Mouse (Mus musculus): ENCODE results near the gene Klk5. TPM values are rescaled to one million over a fixed set of nuclear protein-coding genes. Genes with fewer than 3 reads are reported as not detected.

The Klk5 gene
- polyA plus RNA-seq, 2 experiments = 0.40 to 2.7 TPM

DNA sequence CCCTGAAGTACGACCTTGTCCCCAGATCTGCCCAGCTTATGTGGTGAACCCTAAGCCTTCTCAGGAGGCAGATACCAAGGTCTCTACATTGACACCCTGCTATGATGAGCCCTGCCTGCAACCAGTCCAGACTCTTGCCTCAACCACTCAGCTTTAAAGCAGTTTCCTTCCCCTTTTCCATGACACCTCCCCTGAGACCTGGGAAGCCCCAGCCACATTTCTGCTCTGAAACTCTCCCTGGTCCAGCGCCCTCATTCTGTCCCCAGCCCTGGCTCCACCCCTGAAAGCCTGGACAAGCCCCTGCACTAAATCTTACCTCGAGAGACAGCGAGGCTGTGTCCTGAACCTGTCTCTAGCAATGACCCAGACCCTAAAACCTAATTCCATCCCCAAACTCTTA lies 41.0 kb downstream of the Klk5 start:
- no peaks in the 10 kb centered on the region for H3K9me3 ChIP-seq (ENCODE audit: control insufficient read depth, low read length)
- no peak for DNase-seq (ENCODE audit: low spot score)
- 20% methylated on average over 4 of the region's 4 CpGs for WGBS
- TF ChIP-seq POLR2A (IDR thresholded peaks at IDR 0.05; ENCODE audit: borderline replicate concordance, extremely low read depth, insufficient read depth, insufficient read length) = no peak
- H3K36me3 ChIP-seq (ENCODE audit: control insufficient read depth, insufficient read depth, low read length) = no peaks in the 10 kb centered on the region
- H3K4me3 ChIP-seq (replicated peaks; ENCODE audit: low read length) = no peak overlapping the region
- H3K4me1 ChIP-seq (ENCODE audit: control insufficient read depth, insufficient read depth, low read length) = 0 out of 2 replicates have a peak, but pooled peaks cover 4% of the 10 kb centered on the region
- ATAC-seq (ENCODE audit: low FRiP score, low read depth) = no peak
- no peak overlapping the region for H3K9ac ChIP-seq (ENCODE audit: low read depth, low read length, severe bottlenecking)
- no peak overlapping the region for H3K4me2 ChIP-seq (replicated peaks; ENCODE audit: low read depth, low read length, severe bottlenecking)
- no peak overlapping the region for H3K27ac ChIP-seq (replicated peaks; ENCODE audit: low read depth, low read length)
- H3K27me3 ChIP-seq (ENCODE audit: control insufficient read depth, insufficient read depth, low read length) = no peaks in the 10 kb centered on the region

DNA sequence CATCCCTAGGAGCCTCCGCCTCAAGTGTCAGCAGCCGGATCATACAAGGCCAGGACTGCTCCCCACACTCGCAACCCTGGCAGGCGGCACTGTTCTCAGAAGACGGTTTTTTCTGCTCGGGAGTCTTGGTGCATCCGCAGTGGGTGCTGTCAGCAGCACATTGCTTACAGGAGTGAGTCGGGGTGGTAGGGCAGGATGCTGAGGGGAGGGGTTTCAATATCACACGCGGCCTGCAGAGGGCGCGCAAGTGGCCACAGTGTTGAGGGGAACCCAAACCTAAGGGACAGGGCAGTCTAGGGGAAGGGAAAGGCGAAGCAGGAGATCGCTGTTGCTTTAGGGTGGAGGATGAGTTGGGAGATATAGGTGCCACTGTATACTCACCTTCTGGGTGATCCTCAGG lies 41.8 kb downstream of the Klk5 start:
- no peaks in the 10 kb centered on the region for H3K9me3 ChIP-seq (ENCODE audit: control insufficient read depth, low read length)
- ATAC-seq (ENCODE audit: low FRiP score, low read depth) = no peak
- no peaks in the 10 kb centered on the region for H3K27me3 ChIP-seq (ENCODE audit: control insufficient read depth, insufficient read depth, low read length)
- 11% methylated on average over 14 of the region's 14 CpGs for WGBS
- H3K36me3 ChIP-seq (ENCODE audit: control insufficient read depth, insufficient read depth, low read length) = no peaks in the 10 kb centered on the region
- H3K4me3 ChIP-seq (replicated peaks; ENCODE audit: low read length) = no peak overlapping the region
- H3K4me1 ChIP-seq (ENCODE audit: control insufficient read depth, insufficient read depth, low read length) = 0 out of 2 replicates have a peak, but pooled peaks cover 4% of the 10 kb centered on the region
- H3K27ac ChIP-seq (replicated peaks; ENCODE audit: low read depth, low read length) = no peak overlapping the region
- DNase-seq (ENCODE audit: low spot score) = no peak
- no peak overlapping the region for H3K9ac ChIP-seq (ENCODE audit: low read depth, low read length, severe bottlenecking)
- 0 out of 2 replicates have a peak overlapping the region, but pooled peaks have one; percentile 26 for H3K4me2 ChIP-seq (replicated peaks; ENCODE audit: low read depth, low read length, severe bottlenecking)
- TF ChIP-seq POLR2A (IDR thresholded peaks at IDR 0.05; ENCODE audit: borderline replicate concordance, extremely low read depth, insufficient read depth, insufficient read length) = no peak

DNA sequence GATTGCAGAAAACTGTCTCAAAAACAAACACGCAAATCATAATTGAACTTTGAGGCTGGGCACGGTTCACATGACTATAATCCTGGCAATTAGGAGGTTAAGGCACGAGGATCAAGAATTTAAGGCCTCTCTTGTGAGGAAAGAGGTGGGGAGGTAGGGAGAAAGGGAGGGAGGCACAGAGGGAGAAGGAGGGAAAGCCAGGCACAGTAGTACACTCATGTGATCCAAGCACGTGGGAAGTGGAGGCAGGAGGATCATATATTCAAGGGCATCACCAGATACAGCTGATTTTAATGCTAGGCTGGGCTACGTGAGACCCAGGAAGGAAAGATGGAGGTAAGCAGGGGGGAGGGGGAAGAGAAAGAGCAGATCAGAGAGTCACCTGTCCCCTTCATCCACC lies 49.6 kb downstream of the Klk5 start:
- no peaks in the 10 kb centered on the region for H3K27me3 ChIP-seq (ENCODE audit: control insufficient read depth, insufficient read depth, low read length)
- DNase-seq (ENCODE audit: low spot score) = no peak
- WGBS = 42% methylated on average over 5 of the region's 5 CpGs

DNA sequence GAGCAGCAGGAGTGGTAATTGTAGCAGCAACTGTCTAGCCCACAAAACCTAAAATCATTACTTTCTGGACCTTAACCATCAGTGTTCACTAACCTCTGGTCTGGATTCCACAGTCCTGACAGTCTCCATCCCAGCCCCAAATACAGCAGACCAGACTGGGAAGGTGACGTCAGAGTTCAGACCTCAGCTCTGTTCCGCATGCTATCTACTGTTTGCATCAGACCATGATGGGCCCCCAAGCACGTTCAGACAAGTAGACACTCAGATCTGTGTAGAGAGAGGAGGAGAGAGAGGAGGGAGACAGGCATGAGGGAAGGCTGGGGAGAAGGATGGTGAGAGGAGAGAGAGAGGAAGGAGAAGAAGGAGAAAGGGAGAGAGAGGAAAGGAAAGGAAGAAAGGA lies 50.0 kb downstream of the Klk5 start:
- 61% methylated on average over 3 of the region's 3 CpGs for WGBS
- ATAC-seq (ENCODE audit: low FRiP score, low read depth) = no peak

More for the DNA sequence above, 49.6 kb downstream of the Klk5 start:
- H3K4me3 ChIP-seq (replicated peaks; ENCODE audit: low read length) = no peak overlapping the region
- no peaks in the 10 kb centered on the region for H3K4me1 ChIP-seq (ENCODE audit: control insufficient read depth, insufficient read depth, low read length)
- no peaks in the 10 kb centered on the region for H3K36me3 ChIP-seq (ENCODE audit: control insufficient read depth, insufficient read depth, low read length)
- no peak overlapping the region for H3K27ac ChIP-seq (replicated peaks; ENCODE audit: low read depth, low read length)
- H3K4me2 ChIP-seq (replicated peaks; ENCODE audit: low read depth, low read length, severe bottlenecking) = no peak overlapping the region
- H3K9me3 ChIP-seq (ENCODE audit: control insufficient read depth, low read length) = no peaks in the 10 kb centered on the region
- no peak overlapping the region for H3K9ac ChIP-seq (ENCODE audit: low read depth, low read length, severe bottlenecking)
- TF ChIP-seq POLR2A (IDR thresholded peaks at IDR 0.05; ENCODE audit: borderline replicate concordance, extremely low read depth, insufficient read depth, insufficient read length) = no peak
- ATAC-seq (ENCODE audit: low FRiP score, low read depth) = no peak

DNA sequence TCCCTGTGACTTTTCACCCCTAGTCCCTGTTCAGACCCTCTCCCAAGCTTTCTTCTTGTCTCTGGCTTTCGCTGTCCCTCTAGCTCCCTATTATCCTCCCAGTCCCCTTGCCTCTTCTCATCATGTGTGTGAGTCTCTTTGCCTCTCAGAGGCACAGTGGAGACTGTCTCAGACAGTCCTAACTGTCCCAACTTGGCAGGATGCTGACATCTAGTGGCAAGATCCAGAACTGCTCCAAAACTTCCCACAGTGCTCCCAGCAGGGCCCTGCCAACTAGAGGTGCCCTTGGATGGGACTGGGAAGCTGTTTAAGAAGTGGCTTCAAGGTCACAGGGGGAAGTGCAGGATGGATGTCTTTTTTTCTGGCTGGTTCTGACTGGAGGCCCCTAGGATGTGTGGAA lies 53.1 kb downstream of the Klk5 start:
- H3K27me3 ChIP-seq (ENCODE audit: control insufficient read depth, insufficient read depth, low read length) = no peaks in the 10 kb centered on the region
- WGBS = 0% methylated on average over 1 of the region's 1 CpGs
- ATAC-seq (ENCODE audit: low FRiP score, low read depth) = peak; percentile 77

More for the DNA sequence above, 50.0 kb downstream of the Klk5 start:
- Histone ChIP-seq H3K9me3 (ENCODE audit: control insufficient read depth, low read length) (no peaks in the 10 kb centered on the region), H3K4me3 (replicated peaks; ENCODE audit: low read length) (no peak overlapping the region), H3K36me3 (ENCODE audit: control insufficient read depth, insufficient read depth, low read length) (no peaks in the 10 kb centered on the region), H3K4me1 (ENCODE audit: control insufficient read depth, insufficient read depth, low read length) (no peaks in the 10 kb centered on the region), H3K4me2 (replicated peaks; ENCODE audit: low read depth, low read length, severe bottlenecking) (no peak overlapping the region), H3K27me3 (ENCODE audit: control insufficient read depth, insufficient read depth, low read length) (no peaks in the 10 kb centered on the region), H3K27ac (replicated peaks; ENCODE audit: low read depth, low read length) (no peak overlapping the region), H3K9ac (ENCODE audit: low read depth, low read length, severe bottlenecking) (no peak overlapping the region)
- TF ChIP-seq POLR2A (IDR thresholded peaks at IDR 0.05; ENCODE audit: borderline replicate concordance, extremely low read depth, insufficient read depth, insufficient read length) = no peak
- DNase-seq (ENCODE audit: low spot score) = no peak

More for the DNA sequence above, 53.1 kb downstream of the Klk5 start:
- no peak overlapping the region for H3K27ac ChIP-seq (replicated peaks; ENCODE audit: low read depth, low read length)
- no peak overlapping the region for H3K4me3 ChIP-seq (replicated peaks; ENCODE audit: low read length)
- H3K9ac ChIP-seq (ENCODE audit: low read depth, low read length, severe bottlenecking) = no peak overlapping the region
- TF ChIP-seq POLR2A (IDR thresholded peaks at IDR 0.05; ENCODE audit: borderline replicate concordance, extremely low read depth, insufficient read depth, insufficient read length) = no peak
- no peaks in the 10 kb centered on the region for H3K4me1 ChIP-seq (ENCODE audit: control insufficient read depth, insufficient read depth, low read length)
- no peaks in the 10 kb centered on the region for H3K36me3 ChIP-seq (ENCODE audit: control insufficient read depth, insufficient read depth, low read length)
- no peak overlapping the region for H3K4me2 ChIP-seq (replicated peaks; ENCODE audit: low read depth, low read length, severe bottlenecking)
- peak; percentile 90 for DNase-seq (ENCODE audit: low spot score)
- H3K9me3 ChIP-seq (ENCODE audit: control insufficient read depth, low read length) = no peaks in the 10 kb centered on the region

Other genes with a start within 250 kb of the Klk5 start
- gene Zfp819, start 234.8 kb upstream of the Klk5 start, polyA plus RNA-seq (2012; rRNA removed) = 0.04 and 0.11 TPM in 2 replicates
- 0.19 TPM in 1 of 2 replicates, not detected in the other for gene Zfp819, start 234.8 kb upstream of the Klk5 start, polyA plus RNA-seq (2014; fragmentation: Nextera tagmentation; extraction: Ambion mirVana)
- gene Ceacam18, start 207.3 kb upstream of the Klk5 start, polyA plus RNA-seq (2012; rRNA removed) = not detected in 2 replicates
- gene Ceacam18, start 207.3 kb upstream of the Klk5 start, polyA plus RNA-seq (2014; fragmentation: Nextera tagmentation; extraction: Ambion mirVana) = not detected in 2 replicates
- gene Siglece, start 181.8 kb upstream of the Klk5 start, polyA plus RNA-seq (2012; rRNA removed) = 0.65 and 1.1 TPM in 2 replicates
- gene Siglece, start 181.8 kb upstream of the Klk5 start, polyA plus RNA-seq (2014; fragmentation: Nextera tagmentation; extraction: Ambion mirVana) = 0.55 and 1.1 TPM in 2 replicates
- gene Ctu1, start 170.0 kb upstream of the Klk5 start, polyA plus RNA-seq (2012; rRNA removed) = 13.4 and 15.8 TPM in 2 replicates
- 11.2 and 12.0 TPM in 2 replicates for gene Ctu1, start 170.0 kb upstream of the Klk5 start, polyA plus RNA-seq (2014; fragmentation: Nextera tagmentation; extraction: Ambion mirVana)
- gene Klk14, start 151.6 kb upstream of the Klk5 start, polyA plus RNA-seq (2012; rRNA removed) = 0.14 and 0.20 TPM in 2 replicates
- gene Klk14, start 151.6 kb upstream of the Klk5 start, polyA plus RNA-seq (2014; fragmentation: Nextera tagmentation; extraction: Ambion mirVana) = not detected in 2 replicates
- 1.7 and 1.8 TPM in 2 replicates for gene Klk13, start 129.4 kb upstream of the Klk5 start, polyA plus RNA-seq (2012; rRNA removed)
- 2.9 and 3.7 TPM in 2 replicates for gene Klk13, start 129.4 kb upstream of the Klk5 start, polyA plus RNA-seq (2014; fragmentation: Nextera tagmentation; extraction: Ambion mirVana)
- not detected in 2 replicates for gene Klk12, start 73.1 kb upstream of the Klk5 start, polyA plus RNA-seq (2012; rRNA removed)
- gene Klk12, start 73.1 kb upstream of the Klk5 start, polyA plus RNA-seq (2014; fragmentation: Nextera tagmentation; extraction: Ambion mirVana) = not detected in 2 replicates
- 3.5 and 3.8 TPM in 2 replicates for gene Klk11, start 67.4 kb upstream of the Klk5 start, polyA plus RNA-seq (2012; rRNA removed)
- 1.6 and 3.4 TPM in 2 replicates for gene Klk11, start 67.4 kb upstream of the Klk5 start, polyA plus RNA-seq (2014; fragmentation: Nextera tagmentation; extraction: Ambion mirVana)
- 6.8 and 7.4 TPM in 2 replicates for gene Klk10, start 60.9 kb upstream of the Klk5 start, polyA plus RNA-seq (2012; rRNA removed)
- 7.5 and 7.8 TPM in 2 replicates for gene Klk10, start 60.9 kb upstream of the Klk5 start, polyA plus RNA-seq (2014; fragmentation: Nextera tagmentation; extraction: Ambion mirVana)
- 0.14 and 0.21 TPM in 2 replicates for gene Klk9, start 50.1 kb upstream of the Klk5 start, polyA plus RNA-seq (2012; rRNA removed)
- gene Klk9, start 50.1 kb upstream of the Klk5 start, polyA plus RNA-seq (2014; fragmentation: Nextera tagmentation; extraction: Ambion mirVana) = 0.21 and 0.53 TPM in 2 replicates
- 12.6 and 18.4 TPM in 2 replicates for gene Klk8, start 44.4 kb upstream of the Klk5 start, polyA plus RNA-seq (2012; rRNA removed)
- gene Klk8, start 44.4 kb upstream of the Klk5 start, polyA plus RNA-seq (2014; fragmentation: Nextera tagmentation; extraction: Ambion mirVana) = 30.5 and 34.7 TPM in 2 replicates
- gene Klk7, start 30.7 kb upstream of the Klk5 start, polyA plus RNA-seq (2012; rRNA removed) = 0.14 and 0.21 TPM in 2 replicates
- 0.12 TPM in 1 of 2 replicates, not detected in the other for gene Klk7, start 30.7 kb upstream of the Klk5 start, polyA plus RNA-seq (2014; fragmentation: Nextera tagmentation; extraction: Ambion mirVana)
- gene Klk6, start 17.5 kb upstream of the Klk5 start, polyA plus RNA-seq (2012; rRNA removed) = 0.08 TPM in 1 of 2 replicates, not detected in the other
- gene Klk6, start 17.5 kb upstream of the Klk5 start, polyA plus RNA-seq (2014; fragmentation: Nextera tagmentation; extraction: Ambion mirVana) = not detected in 2 replicates
- 0.09 and 0.12 TPM in 2 replicates for gene Klk4, start 39.2 kb downstream of the Klk5 start, polyA plus RNA-seq (2012; rRNA removed)
- gene Klk4, start 39.2 kb downstream of the Klk5 start, polyA plus RNA-seq (2014; fragmentation: Nextera tagmentation; extraction: Ambion mirVana) = not detected in 2 replicates
- not detected in 2 replicates for gene Klk15, start 91.8 kb downstream of the Klk5 start, polyA plus RNA-seq (2012; rRNA removed)
- gene Klk15, start 91.8 kb downstream of the Klk5 start, polyA plus RNA-seq (2014; fragmentation: Nextera tagmentation; extraction: Ambion mirVana) = not detected in 2 replicates
- gene Klk1b8, start 108.7 kb downstream of the Klk5 start, polyA plus RNA-seq (2012; rRNA removed) = not detected in 2 replicates
- gene Klk1b8, start 108.7 kb downstream of the Klk5 start, polyA plus RNA-seq (2014; fragmentation: Nextera tagmentation; extraction: Ambion mirVana) = not detected in 2 replicates
- not detected in 2 replicates for gene Klk1b1, start 124.8 kb downstream of the Klk5 start, polyA plus RNA-seq (2012; rRNA removed)
- gene Klk1b1, start 124.8 kb downstream of the Klk5 start, polyA plus RNA-seq (2014; fragmentation: Nextera tagmentation; extraction: Ambion mirVana) = not detected in 2 replicates
- not detected in 2 replicates for gene Klk1b9, start 134.1 kb downstream of the Klk5 start, polyA plus RNA-seq (2012; rRNA removed)
- not detected in 2 replicates for gene Klk1b9, start 134.1 kb downstream of the Klk5 start, polyA plus RNA-seq (2014; fragmentation: Nextera tagmentation; extraction: Ambion mirVana)
- not detected in 2 replicates for gene Klk1b11, start 153.9 kb downstream of the Klk5 start, polyA plus RNA-seq (2012; rRNA removed)
- not detected in 2 replicates for gene Klk1b11, start 153.9 kb downstream of the Klk5 start, polyA plus RNA-seq (2014; fragmentation: Nextera tagmentation; extraction: Ambion mirVana)
- 0.05 and 0.20 TPM in 2 replicates for gene Klk1b26, start 170.2 kb downstream of the Klk5 start, polyA plus RNA-seq (2012; rRNA removed)
- gene Klk1b26, start 170.2 kb downstream of the Klk5 start, polyA plus RNA-seq (2014; fragmentation: Nextera tagmentation; extraction: Ambion mirVana) = 0.14 and 0.36 TPM in 2 replicates
- not detected in 2 replicates for gene Klk1b27, start 210.3 kb downstream of the Klk5 start, polyA plus RNA-seq (2012; rRNA removed)
- not detected in 2 replicates for gene Klk1b27, start 210.3 kb downstream of the Klk5 start, polyA plus RNA-seq (2014; fragmentation: Nextera tagmentation; extraction: Ambion mirVana)